Mouse (Mus musculus) megakaryocyte, embryonic 14.5 days (primary cell): ENCODE results near the gene Pak4.

Source experiments
- FLI1 ChIP-seq: IDR thresholded peaks from 2 replicates; pipeline ENCODE4 v1.6.1; 2012; ENCODE audit warnings: low read length, inconsistent platforms, mixed read lengths
- GATA1 ChIP-seq: IDR thresholded peaks from 3 replicates; pipeline ENCODE4 v1.6.1; 2012; ENCODE audit warnings: mixed read lengths, low read length, inconsistent platforms, borderline replicate concordance

GRCm38 (mm10) chr7:28645366-28645765 is 47.4 kb upstream of the Pak4 start:
- TF ChIP-seq FLI1 (no peak), GATA1 (no peak)
